ENCODE assay signal across 10 mouse cellular contexts in the genomic region with DNA sequence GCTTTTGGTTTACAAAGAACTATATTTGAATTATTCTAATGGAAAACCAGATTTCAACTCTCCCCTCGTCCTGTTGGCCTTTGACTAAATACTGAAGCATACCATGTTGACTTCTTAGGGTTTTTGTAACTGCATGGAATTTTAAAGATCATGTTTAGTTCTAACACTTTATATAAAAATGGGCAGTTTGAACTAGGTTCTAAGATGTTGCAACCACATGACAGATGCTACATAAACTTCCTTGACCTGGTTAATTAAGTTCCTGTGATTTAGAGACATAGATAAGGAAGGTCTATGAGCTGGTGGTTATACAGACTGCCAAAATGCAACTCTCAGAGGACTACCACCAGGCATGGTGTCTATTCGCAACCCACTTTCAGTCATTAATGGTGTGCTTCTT. TPM values are rescaled to one million over a fixed set of nuclear protein-coding genes. Genes with fewer than 3 reads are reported as not detected.
DNase-seq lines count a peak whose midpoint lies in the region; ATAC-seq and TF ChIP-seq lines count a peak whose summit lies in the region.
"Had no signal": no experiment of that assay in that cellular context is flagged by ENCODE, and none has a peak within 500 bp of the region (broad histone marks: within the 10 kb centered on the region; RNA-seq: fewer than 3 reads in every experiment).

No protein-coding gene starts in this region.

- 84% methylated on average over 2 of the region's 2 CpGs for WGBS in heart, postnatal 0 days
- 72% methylated on average over 2 of the region's 2 CpGs for WGBS in liver, embryonic 15.5 days (ENCODE audit: insufficient replicate concordance)

- peak overlapping the region; percentile 77 for H3K4me3 ChIP-seq in heart, postnatal 0 days (ENCODE audit: low read depth, low read length)
- H3K4me3 ChIP-seq in brown adipose tissue, adult 24 weeks (ENCODE audit: insufficient read depth, low read depth, low read length), result peak overlapping the region; percentile 88
- H3K4me3 ChIP-seq in liver, embryonic 15.5 days (replicated peaks), result peak overlapping the region; percentile 100

- H3K27ac ChIP-seq in heart, postnatal 0 days (ENCODE audit: low read depth), result no peak overlapping the region
- no peak overlapping the region for H3K27ac ChIP-seq in brown adipose tissue, adult 24 weeks (replicated peaks; ENCODE audit: low read depth, low read length)
- H3K27ac ChIP-seq in liver, embryonic 15.5 days (replicated peaks), result peak overlapping the region; percentile 86
- H3K27ac ChIP-seq: embryonic facial prominence, embryonic 13.5 days had no signal

- ATAC-seq in heart, postnatal 0 days (ENCODE audit: insufficient read depth, low read depth), result no peak
- ATAC-seq in liver, embryonic 15.5 days (ENCODE audit: insufficient read depth), result no peak

- TF ChIP-seq EP300 in heart, postnatal 0 days (IDR thresholded peaks at IDR 0.05; ENCODE audit: low read depth), result no peak

- H3K27me3 ChIP-seq in heart, postnatal 0 days (ENCODE audit: control insufficient read depth, insufficient read depth, low read length), result no peaks in the 10 kb centered on the region
- peaks cover 6% of the 10 kb centered on the region for H3K27me3 ChIP-seq in liver, embryonic 15.5 days

- peak overlapping the region; percentile 96 for H3K4me2 ChIP-seq in heart, postnatal 0 days (ENCODE audit: low read depth, low read length)
- peak overlapping the region; percentile 94 for H3K4me2 ChIP-seq in liver, embryonic 15.5 days

- H3K36me3 ChIP-seq in heart, postnatal 0 days (replicated peaks; ENCODE audit: control insufficient read depth, insufficient read depth, low read length), result no peaks in the 10 kb centered on the region
- peaks cover 44% of the 10 kb centered on the region for H3K36me3 ChIP-seq in liver, embryonic 15.5 days (replicated peaks)
- H3K36me3 ChIP-seq: embryonic facial prominence, embryonic 13.5 days had no signal

- no peaks in the 10 kb centered on the region for H3K9me3 ChIP-seq in heart, postnatal 0 days (replicated peaks; ENCODE audit: control insufficient read depth, low read length)
- H3K9me3 ChIP-seq in liver, embryonic 15.5 days (replicated peaks), result no peaks in the 10 kb centered on the region
- H3K9me3 ChIP-seq: embryonic facial prominence, embryonic 13.5 days had no signal

- DNase-seq in heart, postnatal 0 days (ENCODE audit: low spot score), result no peak
- DNase-seq in heart, postnatal 10 days, result no peak
- DNase-seq in 416B (ENCODE audit: low read depth), result peak; percentile 18
- DNase-seq in cerebellum, postnatal 14 days, result no peak
- DNase-seq in urinary bladder, postnatal 10 days (ENCODE audit: low spot score), result no peak
- DNase-seq: layer of hippocampus, postnatal 36 days; thymus, postnatal 14 days had no signal

- TF ChIP-seq CTCF in heart, postnatal 0 days (IDR thresholded peaks at IDR 0.05; ENCODE audit: low read depth), result no peak

- peaks cover 18% of the 10 kb centered on the region for H3K4me1 ChIP-seq in heart, postnatal 0 days (ENCODE audit: control insufficient read depth, insufficient read depth)
- peaks cover 7% of the 10 kb centered on the region; the same call in 1 of the 2 replicates for H3K4me1 ChIP-seq in brown adipose tissue, adult 24 weeks (ENCODE audit: control insufficient read depth, insufficient read depth, insufficient read length, low read length)
- peaks cover 64% of the 10 kb centered on the region for H3K4me1 ChIP-seq in liver, embryonic 15.5 days (replicated peaks)

- intact Hi-C loops in heart, postnatal 10 days (cut with DNase I), result loop anchor here (5.0 kb wide), 2 partner anchors 35 to 95 kb away; no protein-coding TSS in a partner anchor

- H3K9ac ChIP-seq in heart, postnatal 0 days (replicated peaks; ENCODE audit: low read depth, low read length), result no peak overlapping the region
- peak overlapping the region; percentile 99 for H3K9ac ChIP-seq in liver, embryonic 15.5 days
- H3K9ac ChIP-seq: embryonic facial prominence, embryonic 13.5 days had no signal

RNA-seq across cellular contexts. Expression of a gene that starts 4.1 kb away (rescaled TPM):
- total RNA-seq in heart, postnatal 0 days (2014; rRNA removed; ENCODE audit: low replicate concordance), result 17.6 and 23.1 TPM in 2 replicates
- 3.3 and 3.5 TPM in 2 replicates for polyA plus RNA-seq in heart, postnatal 0 days (2015; fragmentation: Nextera tagmentation; extraction: Ambion mirVana)
- total RNA-seq in heart, postnatal 10 days (2021), result 10 to 100 TPM; 25.7 to 28.1 TPM
- polyA plus RNA-seq in brown adipose tissue, adult 24 weeks (2012; ENCODE audit: insufficient read depth, insufficient read length, missing spikeins), result 7.7 and 9.8 TPM in 2 replicates
- 12.0 and 14.4 TPM in 2 replicates for polyA plus RNA-seq in liver, embryonic 15.5 days (2015; fragmentation: Nextera tagmentation; extraction: Ambion mirVana)
